Mouse (Mus musculus) hindbrain, embryonic 10.5 days (tissue): ENCODE data around the gene Aff4. TPM values are rescaled to one million over a fixed set of nuclear protein-coding genes. Genes with fewer than 3 reads are reported as not detected.
A peak's percentile ranks its signal among the peaks of the same experiment; 100 is the strongest.
"Not testable (repeated sequence)": the region's sequence is repeated elsewhere in the genome, so short reads cannot be mapped to it uniquely, and the experiment has no call there.

ENCODE experiments used
- DNase-seq: peaks from one replicate; pipeline ENCODE4 v3.0.0-alpha.2; 2017; ENCODE audit warnings: low spot score
- H3K27ac ChIP-seq: fragments of 300-500 bp; sonication (generic); 2 replicates; pipeline ENCODE4 v1.5.1; 2016; ENCODE audit warnings: mild to moderate bottlenecking, moderate library complexity
- H3K27me3 ChIP-seq: fragments of 300-500 bp; sonication (generic); 2 replicates; pipeline ENCODE4 v1.6.1; 2016; ENCODE audit warnings: mild to moderate bottlenecking; ENCODE audit not compliant: poor library complexity, insufficient read depth, severe bottlenecking
- H3K36me3 ChIP-seq: fragments of 300-500 bp; sonication (generic); 2 replicates; pipeline ENCODE4 v1.6.1; 2016; ENCODE audit warnings: mild to moderate bottlenecking, moderate library complexity
- H3K4me1 ChIP-seq: fragments of 300-500 bp; sonication (generic); replicated peaks from 2 replicates; pipeline ENCODE4 v1.6.1; 2016; ENCODE audit warnings: mild to moderate bottlenecking
- H3K4me3 ChIP-seq: fragments of 300-500 bp; sonication (generic); 2 replicates; pipeline ENCODE4 v1.5.1; 2016; ENCODE audit warnings: mild to moderate bottlenecking, moderate library complexity
- H3K9me3 ChIP-seq: fragments of 300-500 bp; sonication (generic); 2 replicates; pipeline ENCODE4 v1.6.1; 2016; ENCODE audit warnings: mild to moderate bottlenecking, moderate library complexity
- WGBS: fragments of 180-500 bp; shearing (Covaris S2); methylation state at CpG from one replicate; pipeline ENCODE4 v1.1.7; 2016; 5-methylcytosine and 5-hydroxymethylcytosine counted together
- polyA plus RNA-seq: library from polyadenylated mRNA; unstranded; fragments of >200 nt; fragmentation: Nextera tagmentation; extraction: Ambion mirVana; gene quantifications from 2 replicates; pipeline ENCODE4 v1.2.1, GENCODE M21; 2016

The Aff4 gene
- polyA plus RNA-seq, 1 experiment from 2014 or later: 48.9 TPM

- H3K27me3 ChIP-seq, H3K4me1 ChIP-seq, H3K36me3 ChIP-seq, DNase-seq, H3K27ac ChIP-seq, H3K4me3 ChIP-seq, H3K9me3 ChIP-seq: not testable (repeated sequence)
- 88% methylated on average over 3 of the region's 3 CpGs for WGBS
These were observed 32.1 kb upstream of the Aff4 start for GRCm38 (mm10) chr11:53318568-53318967.

DNA sequence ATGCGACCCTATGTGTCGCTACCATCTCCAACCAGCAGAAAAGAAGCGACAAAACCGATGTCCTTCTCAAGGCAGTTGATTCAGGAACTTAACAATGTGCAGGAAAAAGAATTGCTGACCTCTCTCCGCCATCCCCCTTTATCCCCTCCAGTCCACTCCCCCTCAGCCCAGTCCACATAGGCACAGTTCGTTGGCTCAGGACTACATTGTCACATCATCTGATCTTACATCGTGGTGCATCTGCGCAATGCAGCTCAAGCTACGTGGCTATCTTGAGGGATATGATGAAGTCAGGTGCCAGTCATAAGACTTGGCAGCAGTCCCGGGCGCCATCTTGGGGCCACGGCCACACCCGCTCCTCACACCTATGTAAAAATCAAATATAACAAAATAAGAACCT lies 30.8 kb upstream of the Aff4 start:
- not testable (repeated sequence) for H3K4me1 ChIP-seq, H3K36me3 ChIP-seq, H3K27me3 ChIP-seq, H3K4me3 ChIP-seq, H3K9me3 ChIP-seq, H3K27ac ChIP-seq, DNase-seq
- 95% methylated on average over 13 of the region's 13 CpGs for WGBS

DNA sequence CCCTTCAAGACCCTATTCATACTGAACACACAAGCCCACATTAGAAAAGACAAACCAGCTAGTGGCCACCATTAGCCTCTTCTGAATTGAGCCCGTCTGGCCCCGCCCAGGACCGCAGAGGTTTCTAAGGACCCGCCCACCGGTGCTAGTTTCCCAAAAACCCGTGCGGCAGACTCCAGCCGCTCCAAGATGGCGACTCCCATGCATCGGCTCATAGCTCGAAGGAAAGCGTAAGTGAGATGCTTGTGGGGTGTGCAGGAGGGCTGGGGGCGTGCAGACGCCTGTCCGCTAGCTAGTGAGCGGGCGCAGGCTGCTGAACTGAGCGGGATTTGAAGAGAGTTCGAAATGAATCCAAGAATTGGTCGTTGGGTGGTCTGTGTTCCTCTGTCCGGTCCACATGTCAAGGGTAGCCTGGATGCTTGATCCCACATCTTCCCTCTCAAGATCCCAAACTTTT lies 26.1 kb upstream of the Aff4 start, which contains the start of gene Zcchc10:
Gene Zcchc10, plus strand, starts transcription at position 168 of the 457 bp plus-strand sequence.
- peak within 1 kb of the TSS; percentile 90 for H3K4me3 ChIP-seq
- DNase-seq: peak; percentile 89
- H3K27me3 ChIP-seq: no peaks in the 10 kb centered on the region
- H3K4me1 ChIP-seq: peaks cover 13% of the 10 kb centered on the region
- no peaks in the 10 kb centered on the region for H3K9me3 ChIP-seq
- under 1% methylated on average over 21 of the region's 21 CpGs for WGBS
- H3K36me3 ChIP-seq: peaks cover 28% of the 10 kb centered on the region
- H3K27ac ChIP-seq: peak within 1 kb of the TSS; percentile 93

DNA sequence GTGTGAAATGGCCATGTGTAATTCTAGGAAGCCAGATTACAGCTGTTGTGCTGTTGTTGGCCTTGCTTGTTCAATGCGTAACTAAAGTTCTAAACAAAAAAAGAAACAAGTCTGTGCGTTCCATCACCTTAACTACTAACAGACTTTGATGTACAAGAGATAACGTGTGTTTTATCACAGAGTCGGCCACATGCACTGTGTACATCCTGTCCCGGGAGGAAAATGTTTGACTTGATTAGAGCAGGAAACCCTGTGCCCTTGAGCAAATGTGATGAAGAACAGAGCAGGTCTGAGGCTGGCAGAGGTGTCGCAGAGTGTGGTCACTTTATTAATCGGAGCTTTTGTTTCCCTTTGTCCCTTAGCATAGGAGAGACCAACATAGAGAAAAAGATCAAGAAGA lies 20.3 kb upstream of the Aff4 start:
- H3K4me1 ChIP-seq: peaks cover 8% of the 10 kb centered on the region
- no peak overlapping the region for H3K27ac ChIP-seq
- H3K36me3 ChIP-seq: peaks cover 73% of the 10 kb centered on the region
- no peaks in the 10 kb centered on the region for H3K27me3 ChIP-seq
- WGBS: 91% methylated on average over 7 of the region's 7 CpGs
- DNase-seq: no peak
- no peak overlapping the region for H3K4me3 ChIP-seq
- H3K9me3 ChIP-seq: no peaks in the 10 kb centered on the region

DNA sequence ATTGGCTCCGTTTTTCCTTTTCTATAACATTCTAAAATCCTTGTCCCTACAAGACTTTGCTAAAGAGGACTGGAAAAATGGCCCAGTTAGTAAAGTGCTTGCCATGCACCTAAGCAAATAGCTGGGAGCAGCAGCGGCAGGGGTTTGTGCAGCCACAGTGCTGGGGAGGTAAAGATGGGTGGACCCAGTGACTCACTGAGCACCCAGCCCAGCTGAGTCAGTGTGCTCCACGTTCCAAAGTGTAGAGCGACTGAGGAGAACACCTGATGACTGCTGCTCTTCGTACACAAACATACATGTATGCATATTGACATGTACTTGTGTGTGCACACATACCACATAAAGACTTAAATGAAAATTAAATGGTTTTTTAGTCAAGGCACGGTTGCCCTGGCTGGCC lies 19.5 kb upstream of the Aff4 start:
- no peak overlapping the region for H3K27ac ChIP-seq
- H3K27me3 ChIP-seq: no peaks in the 10 kb centered on the region
- 96% methylated on average over 6 of the region's 6 CpGs for WGBS
- no peak overlapping the region for H3K4me3 ChIP-seq
- no peak for DNase-seq
- H3K9me3 ChIP-seq: no peaks in the 10 kb centered on the region
- H3K36me3 ChIP-seq: peaks cover 73% of the 10 kb centered on the region
- peaks cover 6% of the 10 kb centered on the region for H3K4me1 ChIP-seq

DNA sequence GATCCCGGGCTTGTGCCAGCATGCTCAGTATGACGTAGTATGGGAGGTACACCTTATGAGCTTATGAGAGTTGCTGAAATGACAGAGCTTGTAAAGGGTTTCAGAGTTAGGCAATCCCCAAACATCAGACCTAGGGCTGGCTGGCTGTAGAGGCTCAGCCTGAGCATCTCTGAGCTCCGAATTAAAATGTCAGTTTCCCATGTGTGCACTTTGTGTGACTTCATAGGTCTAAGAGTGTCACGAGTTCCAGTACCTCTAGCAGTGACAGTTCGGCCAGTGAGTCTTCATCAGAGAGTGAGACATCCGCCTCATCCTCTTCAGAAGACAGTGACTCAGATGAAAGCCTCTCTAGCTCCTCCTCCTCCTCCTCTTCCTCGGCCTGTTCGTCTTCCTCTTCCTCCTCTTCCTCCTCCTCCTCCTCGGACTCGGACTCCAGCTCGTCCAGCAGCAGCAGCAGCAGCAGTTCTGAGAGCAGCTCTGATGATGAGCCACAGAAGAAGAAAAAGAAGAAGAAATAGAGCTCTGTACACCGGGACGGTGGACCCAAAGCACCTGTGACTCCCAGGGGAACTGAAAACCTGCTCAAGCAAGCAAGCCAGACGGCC lies 18.5 kb upstream of the Aff4 start:
- Histone ChIP-seq H3K27me3 (no peaks in the 10 kb centered on the region), H3K27ac (no peak overlapping the region), H3K4me3 (no peak overlapping the region), H3K36me3 (peaks cover 69% of the 10 kb centered on the region), H3K9me3 (no peaks in the 10 kb centered on the region), H3K4me1 (peaks cover 6% of the 10 kb centered on the region)
- no peak for DNase-seq
- 89% methylated on average over 14 of the region's 14 CpGs for WGBS

DNA sequence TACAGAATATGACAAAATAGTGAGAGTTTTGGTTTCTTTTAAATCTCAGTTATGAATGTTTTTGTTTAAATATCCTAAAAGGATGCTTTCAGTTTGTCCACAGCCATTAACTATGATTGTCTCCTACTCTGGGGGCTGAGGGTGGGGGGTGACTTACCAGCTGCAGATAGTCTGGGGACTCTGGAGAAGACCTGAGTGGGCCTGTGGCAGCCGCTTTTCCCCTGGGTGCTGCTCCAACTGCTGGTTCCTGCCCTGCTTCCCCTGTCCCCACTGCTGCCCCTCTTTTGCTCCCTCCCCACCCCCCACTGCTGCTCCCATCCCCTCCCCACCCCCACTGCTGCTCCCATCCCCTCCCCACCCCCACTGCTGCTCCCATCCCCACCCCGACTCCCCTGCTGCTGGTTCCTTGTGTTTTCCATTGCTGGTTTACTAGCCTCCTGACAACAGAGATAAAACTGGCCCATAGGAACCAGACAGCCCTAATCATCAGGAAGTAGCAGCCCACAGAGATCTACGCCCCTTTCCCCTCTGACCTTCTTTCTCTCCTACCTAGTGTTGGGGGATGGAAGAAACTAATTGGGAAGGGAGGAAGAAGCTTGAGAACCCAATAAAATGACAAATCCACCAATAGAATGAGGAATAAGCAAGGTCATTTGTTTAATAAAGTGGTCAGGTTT lies 15.0 kb upstream of the Aff4 start:
- peaks cover 6% of the 10 kb centered on the region for H3K4me1 ChIP-seq
- DNase-seq: no peak
- 39% methylated on average over 3 of the region's 3 CpGs for WGBS

DNA sequence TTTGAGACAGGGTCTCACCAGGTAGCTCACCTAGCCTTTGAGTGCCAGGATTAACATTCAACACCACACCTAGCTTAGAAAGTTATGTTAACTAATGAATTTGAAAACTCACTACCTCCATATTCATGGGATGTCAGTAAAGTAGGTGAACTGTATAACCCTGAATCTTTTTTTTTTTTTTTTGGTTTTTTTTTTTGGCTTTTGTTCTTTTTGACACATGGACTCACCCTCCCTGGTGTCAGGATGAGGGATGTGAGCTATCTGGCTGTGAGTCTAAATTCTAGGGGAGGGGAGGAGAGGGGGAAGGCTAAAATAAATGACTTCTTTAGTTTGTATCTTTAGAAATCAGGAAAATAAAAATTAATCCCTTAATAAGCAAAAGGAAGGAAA lies 14.5 kb upstream of the Aff4 start:
- Histone ChIP-seq H3K27me3 (no peaks in the 10 kb centered on the region), H3K4me1 (peaks cover 6% of the 10 kb centered on the region), H3K9me3 (no peaks in the 10 kb centered on the region), H3K27ac (no peak overlapping the region), H3K36me3 (peaks cover 29% of the 10 kb centered on the region), H3K4me3 (no peak overlapping the region)
- DNase-seq: no peak

More for the DNA sequence above, 15.0 kb upstream of the Aff4 start:
- Histone ChIP-seq H3K4me3 (no peak overlapping the region), H3K27ac (peak overlapping the region; percentile 70; the same call in 1 of the 2 replicates), H3K36me3 (peaks cover 34% of the 10 kb centered on the region), H3K27me3 (no peaks in the 10 kb centered on the region), H3K9me3 (no peaks in the 10 kb centered on the region)

DNA sequence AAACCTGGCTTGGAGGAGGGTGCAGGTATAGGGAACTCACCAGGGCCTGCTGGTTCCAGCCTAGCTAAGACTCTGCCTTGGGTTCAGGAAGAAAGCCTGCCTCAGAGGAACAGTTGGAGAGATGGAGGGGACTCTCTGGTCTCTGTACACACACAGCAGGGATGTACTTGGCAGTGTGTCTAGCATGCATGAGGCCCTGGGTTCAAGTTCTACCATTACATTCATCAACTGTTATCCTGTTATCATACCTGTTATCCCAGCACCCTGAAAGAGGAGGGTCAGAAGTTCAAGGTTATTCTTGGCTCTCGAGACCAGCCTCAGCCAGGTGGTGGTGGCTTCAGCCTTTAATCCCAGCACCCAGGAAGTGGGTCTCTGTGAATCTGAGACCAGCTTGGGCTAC lies 13.7 kb upstream of the Aff4 start:
- peaks cover 6% of the 10 kb centered on the region for H3K4me1 ChIP-seq
- no peak overlapping the region for H3K27ac ChIP-seq
- DNase-seq: no peak
- WGBS: 75% methylated on average over 1 of the region's 1 CpGs
- no peak overlapping the region for H3K4me3 ChIP-seq
- H3K36me3 ChIP-seq: peaks cover 21% of the 10 kb centered on the region
- H3K27me3 ChIP-seq: no peaks in the 10 kb centered on the region
- H3K9me3 ChIP-seq: no peaks in the 10 kb centered on the region

DNA sequence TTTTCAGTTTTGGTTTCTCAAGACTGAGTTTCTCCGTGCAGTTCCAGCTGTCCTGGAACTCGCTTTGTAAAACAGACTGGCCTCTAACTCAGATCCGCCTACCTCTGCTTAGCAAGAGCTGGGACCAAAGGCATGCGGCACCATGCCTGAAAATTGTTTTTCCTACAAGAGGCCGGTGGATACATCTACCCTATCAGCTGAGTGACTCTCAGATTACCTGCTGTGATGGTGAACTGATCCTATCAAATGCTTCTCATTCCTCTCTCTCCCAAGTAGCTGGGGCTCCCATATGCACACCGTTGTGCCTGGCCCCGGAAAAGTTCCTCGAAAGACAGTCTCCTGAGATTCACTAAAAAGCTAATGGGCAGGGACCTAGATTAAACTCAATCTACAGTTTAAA lies 12.9 kb upstream of the Aff4 start:
- Histone ChIP-seq H3K4me1 (peaks cover 6% of the 10 kb centered on the region), H3K27ac (no peak overlapping the region), H3K4me3 (no peak overlapping the region), H3K36me3 (peaks cover 14% of the 10 kb centered on the region), H3K27me3 (no peaks in the 10 kb centered on the region), H3K9me3 (no peaks in the 10 kb centered on the region)
- no peak for DNase-seq
- 60% methylated on average over 8 of the region's 8 CpGs for WGBS

GRCm38 (mm10) chr11:53341019-53341418 lies 9.6 kb upstream of the Aff4 start:
- not testable (repeated sequence) for H3K9me3 ChIP-seq, H3K27ac ChIP-seq, H3K27me3 ChIP-seq, H3K4me3 ChIP-seq, H3K4me1 ChIP-seq, DNase-seq, H3K36me3 ChIP-seq
- WGBS: 88% methylated on average over 10 of the region's 10 CpGs

GRCm38 (mm10) chr11:53342711-53343110 lies 7.9 kb upstream of the Aff4 start:
- DNase-seq: no peak
- no peaks in the 10 kb centered on the region for H3K9me3 ChIP-seq

DNA sequence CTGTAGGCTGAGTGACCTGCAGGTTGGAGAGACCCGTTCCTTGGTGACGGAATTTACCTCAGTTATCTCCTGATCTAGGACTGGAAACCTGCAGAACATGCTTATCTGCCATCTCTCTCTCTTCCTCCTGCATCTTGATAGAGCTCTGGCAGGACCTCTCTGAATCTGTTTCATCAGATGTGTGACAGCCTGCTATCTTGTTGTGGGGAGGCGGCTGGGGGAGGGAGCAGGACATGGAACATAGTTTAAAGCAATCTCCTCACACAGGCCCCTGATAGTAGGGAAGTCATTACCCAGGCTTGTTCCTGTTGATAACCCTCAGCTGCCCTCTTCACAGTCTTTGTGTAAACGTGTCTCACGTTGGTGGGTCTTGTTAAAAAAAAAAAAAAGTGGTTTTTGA lies 5.3 kb upstream of the Aff4 start:
- no peaks in the 10 kb centered on the region for H3K9me3 ChIP-seq
- 0 out of 2 replicates have a peak, but pooled peaks cover 4% of the 10 kb centered on the region for H3K27me3 ChIP-seq
- no peaks in the 10 kb centered on the region for H3K36me3 ChIP-seq
- WGBS: 45% methylated on average over 5 of the region's 5 CpGs
- no peak overlapping the region for H3K27ac ChIP-seq
- DNase-seq: no peak
- no peak overlapping the region for H3K4me3 ChIP-seq
- 0 out of 2 replicates have a peak, but pooled peaks cover 2% of the 10 kb centered on the region for H3K4me1 ChIP-seq

More at GRCm38 (mm10) chr11:53342711-53343110, 7.9 kb upstream of the Aff4 start:
- H3K27ac ChIP-seq: no peak overlapping the region
- 77% methylated on average over 5 of the region's 5 CpGs for WGBS
- H3K4me1 ChIP-seq: 0 out of 2 replicates have a peak, but pooled peaks cover 2% of the 10 kb centered on the region
- no peak overlapping the region for H3K4me3 ChIP-seq
- H3K27me3 ChIP-seq: no peaks in the 10 kb centered on the region
- H3K36me3 ChIP-seq: no peaks in the 10 kb centered on the region
